Mouse (Mus musculus): ENCODE results near the gene Txnip. TPM values are rescaled to one million over a fixed set of nuclear protein-coding genes. Genes with fewer than 3 reads are reported as not detected.

Gene Txnip
- polyA plus RNA-seq, 1 experiment from 2014 or later: 153 TPM

DNA sequence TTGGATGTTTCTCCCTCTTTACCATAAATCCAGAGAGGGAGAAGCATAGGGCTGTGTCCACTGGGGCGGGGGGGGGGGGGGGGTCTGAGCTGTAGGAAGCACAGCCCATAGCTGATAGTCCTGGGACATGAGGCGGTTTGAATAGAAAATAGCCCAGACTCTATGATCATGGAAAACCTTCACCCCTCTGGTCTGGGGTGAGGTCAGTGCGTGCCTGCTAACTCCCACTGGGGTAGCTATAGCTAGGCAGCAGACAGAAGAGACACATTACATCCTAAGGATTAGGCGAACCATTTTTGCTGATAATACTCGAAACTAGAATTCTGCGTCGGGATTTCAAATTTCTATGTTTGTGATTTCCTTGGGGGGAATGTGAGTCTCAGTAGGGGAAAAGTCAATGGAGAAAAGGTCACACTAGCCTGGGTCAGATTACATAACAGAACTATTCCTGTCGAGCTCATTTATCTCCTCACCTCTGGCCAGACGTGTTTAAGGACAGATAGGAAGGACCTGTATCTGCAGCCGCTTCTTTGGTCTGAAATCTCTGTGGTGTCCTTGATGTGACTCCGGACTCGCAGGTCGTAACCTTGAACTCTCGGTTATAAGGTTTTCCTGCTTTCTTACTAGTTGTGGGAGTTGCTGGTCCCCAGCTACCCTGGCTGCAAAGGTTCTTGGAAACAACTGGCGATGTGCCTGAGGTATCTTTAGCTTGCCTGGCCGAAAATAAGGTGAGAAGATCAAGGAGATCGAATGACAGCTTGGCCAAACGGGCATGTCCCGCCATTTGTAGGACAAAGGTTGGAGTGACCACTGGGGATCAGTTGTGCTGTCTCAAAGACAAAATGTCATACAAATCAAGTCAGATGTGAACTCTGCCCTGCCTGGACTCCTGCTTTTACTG is 16.1 kb downstream of the Txnip start:
- no peak overlapping the region for H3K4me3 ChIP-seq (replicated peaks)
- no peak overlapping the region for H3K4me2 ChIP-seq
- WGBS: 67% methylated on average over 19 of the region's 19 CpGs
- no peak overlapping the region for H3K27ac ChIP-seq
- H3K4me1 ChIP-seq: peaks cover 51% of the 10 kb centered on the region
- H3K9ac ChIP-seq: no peak overlapping the region
- H3K27me3 ChIP-seq: no peaks in the 10 kb centered on the region
- no peaks in the 10 kb centered on the region for H3K9me3 ChIP-seq (replicated peaks)
- H3K36me3 ChIP-seq: no peaks in the 10 kb centered on the region
- no peak for ATAC-seq (replicated peaks; ENCODE audit: low FRiP score)

DNA sequence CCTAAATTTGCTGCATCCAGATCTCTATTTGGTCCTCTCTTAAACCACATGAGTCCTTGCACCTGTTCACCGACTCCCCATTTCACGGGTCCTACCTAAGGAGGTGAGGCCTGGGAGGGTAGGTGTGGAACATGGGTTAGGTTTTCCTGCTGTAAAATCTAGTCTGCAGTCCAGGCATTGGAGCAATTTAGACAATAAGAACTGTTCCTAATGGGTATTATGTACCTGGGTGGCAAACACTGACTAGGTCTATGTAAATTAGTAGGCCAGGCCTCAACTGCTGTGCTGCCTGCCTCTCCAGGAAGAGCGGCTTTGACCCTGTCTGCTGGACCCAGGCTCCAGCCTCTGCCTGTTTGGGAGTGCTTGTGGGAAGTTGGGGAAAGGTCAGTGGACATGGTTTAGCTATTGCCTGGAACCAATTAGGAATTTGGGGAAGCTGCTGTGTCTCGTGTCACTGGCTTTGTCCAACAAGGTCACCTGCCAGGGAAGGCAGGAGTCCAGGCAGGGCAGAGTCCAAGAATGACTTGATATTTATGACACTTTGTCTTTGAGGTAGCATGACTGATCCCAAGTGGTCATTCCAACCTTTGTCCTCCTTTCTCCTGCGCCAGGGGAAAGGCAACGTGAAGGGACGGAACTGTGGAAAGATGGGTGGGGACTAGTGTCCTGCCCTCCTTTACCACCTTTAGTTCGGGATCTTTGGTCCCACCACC is 17.7 kb downstream of the Txnip start:
- Histone ChIP-seq H3K36me3 (no peaks in the 10 kb centered on the region), H3K4me3 (replicated peaks) (no peak overlapping the region), H3K27me3 (no peaks in the 10 kb centered on the region), H3K9me3 (replicated peaks) (no peaks in the 10 kb centered on the region), H3K9ac (no peak overlapping the region), H3K27ac (peak overlapping the region; percentile 98), H3K4me1 (peaks cover 52% of the 10 kb centered on the region), H3K4me2 (peak overlapping the region; percentile 57)
- no peak for ATAC-seq (replicated peaks; ENCODE audit: low FRiP score)
- 83% methylated on average over 8 of the region's 8 CpGs for WGBS

DNA sequence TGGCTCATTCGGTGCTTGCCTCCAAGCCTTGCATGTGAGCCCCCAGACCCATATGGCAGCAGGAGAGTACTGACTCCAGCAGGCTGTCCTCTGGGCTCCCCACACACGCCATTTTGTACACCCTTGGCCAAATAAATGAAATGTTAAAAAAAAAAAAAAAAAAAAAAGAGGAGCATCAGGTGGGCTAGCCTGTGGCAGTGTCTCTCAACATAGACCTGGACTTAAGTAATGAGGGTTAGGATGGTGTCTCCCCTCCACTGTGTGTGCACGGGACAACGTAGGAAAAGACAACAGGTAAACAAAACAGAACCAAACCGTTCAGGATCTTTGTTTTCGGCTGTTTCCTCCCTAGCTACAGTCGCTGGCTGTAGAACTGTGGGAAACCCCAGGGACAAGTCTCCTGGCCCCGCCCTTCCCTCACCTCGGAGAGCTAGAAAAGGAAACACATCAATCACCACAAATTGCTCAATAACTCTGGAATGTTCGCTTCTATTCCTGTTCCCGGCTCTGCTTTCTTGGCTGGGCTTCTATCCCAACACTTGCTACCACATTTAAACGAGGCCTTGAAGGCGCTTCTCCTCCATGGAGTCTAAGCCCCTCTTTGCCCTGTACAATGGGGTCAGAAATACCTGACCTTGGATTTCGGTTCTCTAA is 18.4 kb downstream of the Txnip start:
- H3K4me3 ChIP-seq (replicated peaks): peak overlapping the region; percentile 29
- H3K4me2 ChIP-seq: peak overlapping the region; percentile 57
- peaks cover under 1% of the 10 kb centered on the region; the same call in 1 of the 2 replicates for H3K27me3 ChIP-seq
- H3K9me3 ChIP-seq (replicated peaks): no peaks in the 10 kb centered on the region
- peak overlapping the region; percentile 98 for H3K27ac ChIP-seq
- H3K36me3 ChIP-seq: no peaks in the 10 kb centered on the region
- H3K4me1 ChIP-seq: peaks cover 58% of the 10 kb centered on the region
- ATAC-seq (replicated peaks; ENCODE audit: low FRiP score): peak; percentile 40
- H3K9ac ChIP-seq: 0 out of 2 replicates have a peak overlapping the region, but pooled peaks have one; percentile 15
- 26% methylated on average over 14 of the region's 14 CpGs for WGBS

DNA sequence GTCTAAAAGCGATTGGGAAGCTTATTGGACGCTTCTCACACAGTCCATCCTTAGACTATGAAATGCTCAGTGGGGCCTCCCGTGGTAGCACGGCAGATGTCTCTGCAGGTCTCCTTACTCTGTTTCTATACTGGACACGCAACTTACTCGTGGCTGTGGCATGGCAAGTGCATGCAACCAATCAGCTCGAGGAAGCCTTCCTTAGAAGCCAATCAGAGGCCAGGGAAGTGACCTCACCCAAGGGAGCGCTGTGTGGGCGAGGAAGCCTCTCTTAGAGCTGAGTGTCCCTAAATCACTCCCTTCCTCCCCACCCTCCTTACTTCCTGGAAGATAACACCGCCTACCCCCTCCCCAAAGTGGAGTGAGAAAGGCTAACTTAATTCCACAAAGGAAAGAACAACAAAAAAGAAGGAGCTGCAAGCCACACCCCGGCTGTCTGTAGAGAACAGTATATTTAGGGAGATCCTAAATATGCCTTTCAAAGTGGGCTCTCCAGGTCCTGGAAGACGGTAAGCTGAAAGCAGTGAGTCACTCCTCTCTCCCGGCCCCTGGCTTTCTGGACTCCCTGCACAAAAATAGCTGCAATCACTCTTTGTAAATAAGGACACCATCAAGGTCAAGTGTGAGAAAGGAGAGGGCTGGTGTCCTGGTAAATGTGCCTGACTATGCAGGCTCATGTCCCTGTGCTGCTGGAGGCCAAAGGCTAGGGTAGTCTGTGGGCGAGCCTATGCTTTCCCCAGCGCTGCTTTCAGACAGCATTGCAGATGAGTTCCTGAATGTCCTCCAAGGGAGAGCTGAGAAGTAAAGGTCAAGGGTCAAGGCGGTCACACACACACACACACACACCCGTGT is 19.2 kb downstream of the Txnip start, which contains the start of gene Gm16253:
TSS of gene Gm16253 (plus strand) at position 295 of the 852 bp plus-strand sequence.
- ATAC-seq (replicated peaks; ENCODE audit: low FRiP score): peak; percentile 94
- no peaks in the 10 kb centered on the region for H3K9me3 ChIP-seq (replicated peaks)
- peak within 1 kb of the TSS; percentile 29 for H3K4me3 ChIP-seq (replicated peaks)
- peak within 1 kb of the TSS; percentile 57 for H3K4me2 ChIP-seq
- H3K4me1 ChIP-seq: peaks cover 56% of the 10 kb centered on the region
- peak within 1 kb of the TSS; percentile 29; the same call in 1 of the 2 replicates for H3K9ac ChIP-seq
- H3K27me3 ChIP-seq: peaks cover 5% of the 10 kb centered on the region; the same call in 1 of the 2 replicates
- H3K36me3 ChIP-seq: no peaks in the 10 kb centered on the region
- H3K27ac ChIP-seq: peak within 1 kb of the TSS; percentile 98
- WGBS: 7% methylated on average over 17 of the region's 17 CpGs

DNA sequence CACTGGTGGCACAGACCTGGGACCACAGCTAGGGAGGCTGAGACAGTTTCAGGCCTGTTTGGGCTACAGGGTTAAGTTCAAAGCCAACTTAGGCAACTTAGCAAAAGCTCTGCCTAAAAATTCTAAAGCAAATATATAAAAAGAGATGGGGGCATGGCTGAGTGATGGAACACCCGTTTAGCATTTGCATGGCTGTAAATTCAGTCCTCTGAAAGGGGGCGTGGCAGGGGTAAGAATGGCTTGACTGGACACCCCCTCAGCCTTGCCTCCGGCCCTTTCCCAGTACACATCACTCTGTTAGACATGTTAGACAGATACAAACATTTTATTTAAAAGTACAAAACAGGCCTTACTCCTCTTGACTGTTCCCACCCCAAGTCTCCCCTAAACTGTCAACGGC is 19.8 kb downstream of the Txnip start:
- H3K4me1 ChIP-seq: peaks cover 55% of the 10 kb centered on the region
- H3K4me2 ChIP-seq: peak overlapping the region; percentile 57
- H3K9ac ChIP-seq: peak overlapping the region; percentile 29; the same call in 1 of the 2 replicates
- H3K9me3 ChIP-seq (replicated peaks): no peaks in the 10 kb centered on the region
- peaks cover 5% of the 10 kb centered on the region; the same call in 1 of the 2 replicates for H3K27me3 ChIP-seq
- no peak for ATAC-seq (replicated peaks; ENCODE audit: low FRiP score)
- peak overlapping the region; percentile 98 for H3K27ac ChIP-seq
- H3K36me3 ChIP-seq: no peaks in the 10 kb centered on the region
- 48% methylated on average over 4 of the region's 4 CpGs for WGBS
- H3K4me3 ChIP-seq (replicated peaks): no peak overlapping the region

DNA sequence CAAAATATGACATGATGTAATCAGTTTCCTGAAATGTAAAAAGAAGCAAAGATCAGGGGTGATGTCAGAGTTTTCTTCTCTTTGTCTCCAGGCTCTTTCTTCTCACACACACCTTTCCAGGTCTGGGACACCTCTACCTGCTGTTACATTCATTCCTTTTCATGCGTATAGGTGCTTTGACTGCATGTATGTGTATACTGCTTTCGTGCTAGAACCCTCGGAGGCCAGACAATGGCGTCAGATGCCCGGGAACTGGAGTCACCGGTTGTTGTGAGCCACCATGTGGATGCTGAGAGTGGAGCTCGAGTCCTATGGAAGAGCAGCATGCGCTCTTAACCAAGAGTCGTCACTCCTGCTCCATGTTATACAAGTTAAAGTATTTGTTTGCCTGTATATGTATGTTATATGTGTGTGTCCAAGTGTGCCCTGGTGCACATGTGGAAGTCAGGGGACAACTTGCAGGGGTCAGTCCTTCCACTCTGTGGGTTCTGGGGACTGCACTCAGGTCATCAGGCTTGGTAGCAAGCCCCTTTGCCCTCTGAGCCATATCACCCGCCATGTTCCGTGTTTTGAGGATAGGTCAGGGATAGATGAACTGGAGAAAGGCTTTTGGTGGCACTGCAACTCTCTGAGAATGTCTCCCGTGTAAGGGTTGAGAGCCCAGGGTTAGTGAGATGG is 20.9 kb downstream of the Txnip start:
- no peak overlapping the region for H3K4me3 ChIP-seq (replicated peaks)
- peaks cover 5% of the 10 kb centered on the region; the same call in 1 of the 2 replicates for H3K27me3 ChIP-seq
- H3K9ac ChIP-seq: no peak overlapping the region
- no peaks in the 10 kb centered on the region for H3K9me3 ChIP-seq (replicated peaks)
- peak overlapping the region; percentile 3; the same call in 1 of the 2 replicates for H3K27ac ChIP-seq
- H3K4me1 ChIP-seq: peaks cover 55% of the 10 kb centered on the region
- WGBS: 80% methylated on average over 12 of the region's 12 CpGs
- no peak overlapping the region for H3K4me2 ChIP-seq
- no peak for ATAC-seq (replicated peaks; ENCODE audit: low FRiP score)
- H3K36me3 ChIP-seq: no peaks in the 10 kb centered on the region

DNA sequence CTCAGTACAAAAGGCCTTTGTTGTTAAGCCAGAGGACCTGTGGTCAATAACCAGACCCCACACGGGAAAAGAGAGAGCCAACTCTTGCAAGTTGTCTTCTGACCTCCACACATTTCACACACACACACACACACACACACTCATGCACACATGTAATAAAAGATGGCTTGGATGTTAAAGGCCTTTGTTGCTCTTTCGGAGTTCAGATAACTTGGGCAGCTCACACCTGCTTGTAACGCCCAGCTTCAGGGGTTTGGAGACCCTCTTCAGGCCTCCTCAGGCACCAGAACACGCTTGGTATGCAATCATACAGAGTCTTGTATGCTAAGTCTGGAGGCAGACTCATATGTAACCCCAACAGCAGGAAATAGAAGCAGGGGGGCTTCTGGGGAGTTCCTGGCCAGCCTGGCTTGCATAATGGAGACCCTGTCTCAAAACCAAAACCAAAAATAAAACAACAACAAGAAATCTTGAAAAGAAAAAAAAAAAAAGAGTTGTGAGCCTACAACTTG is 21.5 kb downstream of the Txnip start:
- 0 out of 2 replicates have a peak overlapping the region, but pooled peaks have one; percentile 3 for H3K27ac ChIP-seq
- no peak overlapping the region for H3K4me3 ChIP-seq (replicated peaks)
- no peak for ATAC-seq (replicated peaks; ENCODE audit: low FRiP score)
- peaks cover 5% of the 10 kb centered on the region; the same call in 1 of the 2 replicates for H3K27me3 ChIP-seq
- H3K9ac ChIP-seq: no peak overlapping the region
- H3K36me3 ChIP-seq: no peaks in the 10 kb centered on the region
- H3K9me3 ChIP-seq (replicated peaks): no peaks in the 10 kb centered on the region
- H3K4me2 ChIP-seq: no peak overlapping the region
- H3K4me1 ChIP-seq: peaks cover 49% of the 10 kb centered on the region
- WGBS: 79% methylated on average over 4 of the region's 4 CpGs

DNA sequence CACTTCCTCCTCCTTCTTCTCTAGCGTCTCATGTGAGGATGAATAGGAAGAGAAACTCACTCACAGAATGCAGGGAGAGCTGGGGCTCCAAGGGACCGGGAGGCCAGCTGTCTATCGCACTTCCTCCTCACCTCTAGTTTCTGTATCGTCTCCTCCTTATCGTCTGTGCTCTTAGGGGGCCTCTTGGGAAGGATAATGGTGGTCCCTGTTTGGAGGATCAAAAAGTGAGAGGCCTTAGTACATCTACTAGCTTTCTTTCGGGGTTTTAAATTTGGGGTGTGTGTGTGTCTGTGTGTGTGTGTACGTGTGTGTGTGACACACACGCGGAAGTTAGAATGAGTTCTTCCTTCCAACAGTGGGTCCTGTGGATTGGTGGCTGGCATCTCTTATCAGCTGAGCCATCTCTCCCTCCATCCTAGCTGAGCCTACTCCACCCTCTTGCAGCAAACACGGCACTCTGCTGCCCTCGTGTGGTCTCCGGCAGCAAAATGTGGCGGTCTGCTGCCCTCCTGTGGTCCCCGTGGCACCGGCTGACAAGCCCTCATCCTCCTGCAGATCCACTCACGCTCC is 22.2 kb downstream of the Txnip start:
- WGBS: 8% methylated on average over 16 of the region's 16 CpGs
- H3K27ac ChIP-seq: peak overlapping the region; percentile 43
- H3K4me3 ChIP-seq (replicated peaks): peak overlapping the region; percentile 26
- no peaks in the 10 kb centered on the region for H3K36me3 ChIP-seq
- H3K27me3 ChIP-seq: peaks cover 5% of the 10 kb centered on the region; the same call in 1 of the 2 replicates
- H3K9me3 ChIP-seq (replicated peaks): no peaks in the 10 kb centered on the region
- H3K4me2 ChIP-seq: peak overlapping the region; percentile 59
- peak overlapping the region; percentile 45; the same call in 1 of the 2 replicates for H3K9ac ChIP-seq
- H3K4me1 ChIP-seq: peaks cover 47% of the 10 kb centered on the region
- ATAC-seq (replicated peaks; ENCODE audit: low FRiP score): no peak

DNA sequence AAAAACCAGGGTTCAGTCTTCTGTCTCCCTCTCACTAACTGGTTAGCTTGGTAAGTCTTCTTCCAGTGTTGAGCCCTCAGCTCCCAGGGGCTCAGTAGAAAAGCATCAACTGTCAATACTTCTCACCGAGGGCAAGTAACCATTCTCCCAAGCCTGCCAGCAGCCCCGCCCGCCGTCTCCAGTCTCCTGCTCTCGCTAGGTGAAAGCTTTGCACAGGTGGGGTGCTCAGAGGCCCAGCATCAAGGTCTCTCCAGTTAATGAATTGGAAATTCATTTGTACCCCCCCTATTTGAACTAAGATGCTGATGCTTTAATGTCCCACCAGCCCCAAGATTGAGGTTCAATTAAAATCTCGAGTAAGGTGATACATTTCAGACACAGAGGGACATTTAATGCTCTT is 23.4 kb downstream of the Txnip start:
- Histone ChIP-seq H3K4me3 (replicated peaks) (no peak overlapping the region), H3K27ac (no peak overlapping the region), H3K9me3 (replicated peaks) (no peaks in the 10 kb centered on the region), H3K4me2 (no peak overlapping the region), H3K27me3 (peaks cover 5% of the 10 kb centered on the region; the same call in 1 of the 2 replicates), H3K36me3 (no peaks in the 10 kb centered on the region), H3K4me1 (peaks cover 36% of the 10 kb centered on the region), H3K9ac (no peak overlapping the region)
- no peak for ATAC-seq (replicated peaks; ENCODE audit: low FRiP score)
- WGBS: 60% methylated on average over 6 of the region's 6 CpGs

All from kidney, embryonic 15.5 days (tissue).